Mouse (Mus musculus) megakaryocyte-erythroid progenitor cell, adult 5-6 weeks (primary cell): ENCODE results near the gene Atp2b1. TPM values are rescaled to one million over a fixed set of nuclear protein-coding genes. Genes with fewer than 3 reads are reported as not detected.

Source experiments
- ATAC-seq: replicated peaks from 2 replicates; pipeline ENCODE4 v1.8.0; 2016; ENCODE audit warnings: mild to moderate bottlenecking, inconsistent platforms; ENCODE audit not compliant: severe bottlenecking, poor library complexity, low FRiP score, low TSS enrichment
- total RNA-seq, 2 experiments: library from RNA; stranded (forward) in 1 of 2; stranded (reverse) in 1 of 2; fragments of 200-1000, 215-1000 nt in 1 of 2; fragments of >200 nt in 1 of 2; fragmentation: Nextera tagmentation in 1 of 2; gene quantifications; 2 replicates each; pipeline ENCODE4 v1.2.3; 2014 to 2017

Atp2b1 gene
- total RNA-seq (2014; fragmentation: Nextera tagmentation) (15.8 and 21.1 TPM in 2 replicates), total RNA-seq (2017) (26.7 and 28.9 TPM in 2 replicates)

GRCm38 (mm10) chr10:98913961-98914809 lies at the start of gene Atp2b1:
Gene Atp2b1, plus strand, starts transcription at chr10:98914406.
- ATAC-seq, result peak; percentile 80

- ATAC-seq, result no peak
Measured at GRCm38 (mm10) chr10:98864851-98865250, 49.4 kb upstream of the Atp2b1 start.

DNA sequence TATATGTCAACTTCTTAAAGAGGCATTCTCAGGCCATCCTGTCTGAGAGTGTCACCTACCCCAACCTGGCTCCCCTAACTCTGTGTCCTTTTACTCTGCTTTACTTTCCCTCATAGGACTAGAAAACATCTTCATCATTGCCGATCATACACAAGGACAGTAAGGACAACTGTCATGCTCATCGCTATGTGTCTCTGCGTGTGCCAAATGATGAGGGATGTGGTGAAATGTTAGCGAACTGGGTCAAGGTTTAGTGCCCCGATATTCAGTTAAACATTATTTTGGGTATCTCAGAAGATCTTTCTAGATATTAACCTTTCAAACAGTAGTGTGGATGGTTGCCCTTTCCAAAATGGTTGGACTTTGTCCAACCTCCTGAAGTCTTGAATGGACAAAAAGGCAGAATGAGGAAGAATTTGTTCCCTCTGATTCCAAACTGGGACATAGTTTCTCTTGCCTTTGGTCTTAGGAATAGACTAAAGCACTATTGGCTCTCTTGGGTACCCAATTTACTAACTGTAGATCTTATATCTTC lies 47.3 kb upstream of the Atp2b1 start:
- ATAC-seq, result no peak

GRCm38 (mm10) chr10:98868351-98868908 lies 45.8 kb upstream of the Atp2b1 start:
- no peak for ATAC-seq

GRCm38 (mm10) chr10:98877855-98878254 lies 36.4 kb upstream of the Atp2b1 start:
- ATAC-seq, result peak; percentile 44; the same call in 1 of the 2 replicates

DNA sequence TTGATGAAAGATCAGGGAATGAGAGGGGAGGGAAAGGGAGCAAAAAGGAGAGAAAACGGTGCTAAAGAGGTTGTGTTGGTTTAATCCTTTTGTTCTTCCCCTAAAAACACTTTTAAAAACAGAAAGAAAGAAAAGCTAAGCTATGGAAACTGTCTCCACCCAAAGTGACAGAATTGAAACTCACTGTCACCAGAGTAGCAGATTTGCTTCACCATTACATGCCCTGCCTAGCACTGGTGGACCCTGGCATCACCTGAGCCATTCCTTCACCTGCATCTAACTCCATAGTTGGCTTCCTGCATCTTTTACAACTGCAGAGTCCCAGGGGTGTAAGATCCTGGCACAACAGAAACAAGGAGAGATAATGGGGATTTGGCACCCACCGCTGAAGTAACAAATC lies 35.6 kb upstream of the Atp2b1 start:
- ATAC-seq, result no peak

DNA sequence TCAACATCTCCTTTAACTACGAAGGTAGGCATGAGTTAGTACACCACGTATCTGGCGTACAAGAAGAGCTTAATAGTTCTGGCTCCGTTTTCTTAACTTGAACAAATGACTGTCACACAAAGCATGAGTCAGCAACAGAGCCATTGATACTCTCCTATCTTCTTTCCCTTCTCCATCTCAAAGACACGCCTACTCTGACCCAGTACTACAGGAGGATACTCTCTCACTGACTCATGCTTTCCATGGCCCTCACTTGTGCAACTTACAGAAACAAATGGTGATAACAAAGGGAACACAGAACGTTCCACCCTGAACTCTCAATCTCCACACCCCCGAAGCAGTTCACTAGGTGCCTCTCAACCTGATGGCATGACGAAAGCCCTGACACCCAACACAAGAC lies 34.1 kb upstream of the Atp2b1 start:
- peak; percentile 56 for ATAC-seq

GRCm38 (mm10) chr10:98880711-98881110 lies 33.5 kb upstream of the Atp2b1 start:
- ATAC-seq, result no peak

DNA sequence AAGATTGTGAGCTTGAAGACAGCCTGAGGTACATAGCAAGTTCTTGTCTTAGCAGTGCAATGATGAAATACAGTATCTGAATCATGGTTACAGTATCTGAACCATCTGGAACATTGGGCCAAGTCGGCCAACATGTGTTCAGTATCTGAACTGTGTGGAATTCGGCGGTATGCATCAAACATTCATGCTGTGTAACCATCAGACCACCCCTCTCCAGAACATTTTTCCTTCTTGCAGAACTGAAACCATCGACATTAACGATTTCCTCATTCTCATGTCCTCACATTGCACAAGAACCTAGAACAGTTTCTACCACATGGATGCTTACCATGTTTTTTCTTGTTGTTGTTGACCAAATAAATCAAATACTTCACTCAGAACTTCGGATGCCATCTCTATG lies 32.7 kb upstream of the Atp2b1 start:
- no peak for ATAC-seq

DNA sequence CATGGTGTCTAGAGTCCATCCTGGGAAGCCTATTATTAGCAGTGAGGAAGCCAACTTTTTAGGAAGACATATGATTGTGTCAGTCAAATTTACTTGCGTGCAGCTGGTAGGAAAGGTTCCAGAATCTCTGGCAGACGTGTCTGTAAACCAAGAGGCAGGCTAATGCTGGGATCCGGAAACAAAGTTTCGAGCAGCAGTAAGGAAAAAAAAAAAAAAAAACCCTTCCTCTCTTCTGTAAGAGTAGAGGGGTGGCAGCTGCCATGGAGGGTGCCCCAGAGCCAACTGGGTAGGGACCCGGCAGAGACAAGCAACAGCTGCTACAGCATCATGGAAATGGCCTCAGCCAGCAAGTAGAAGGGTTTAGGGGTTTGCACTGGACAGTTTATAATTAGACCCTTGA lies 31.6 kb upstream of the Atp2b1 start:
- ATAC-seq, result no peak

- ATAC-seq, result no peak
Measured at GRCm38 (mm10) chr10:98884445-98884844, 29.8 kb upstream of the Atp2b1 start.

DNA sequence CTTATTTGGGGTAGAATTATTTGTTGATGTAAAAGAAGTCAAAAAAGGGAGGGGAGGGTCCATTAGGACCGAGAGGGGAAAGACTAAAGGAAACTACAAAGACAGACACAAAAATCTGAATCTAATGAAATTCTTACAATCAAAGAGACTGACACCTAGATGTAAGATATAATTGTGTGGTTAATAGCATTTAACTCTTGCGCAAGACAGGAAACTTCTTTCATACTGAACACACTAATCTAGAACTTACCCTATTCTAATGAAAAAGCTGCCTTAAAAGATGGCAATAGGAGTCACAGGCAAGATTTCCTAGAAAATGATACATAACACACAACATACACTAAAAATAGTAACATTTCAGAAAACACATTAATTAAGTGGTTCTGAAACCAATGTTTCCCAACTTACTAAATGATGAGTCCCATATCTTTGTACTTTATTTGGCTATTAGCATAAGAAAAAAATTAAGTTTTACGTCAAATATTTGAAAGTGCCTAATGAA lies 27.4 kb upstream of the Atp2b1 start:
- ATAC-seq, result no peak

- no peak for ATAC-seq
Measured at GRCm38 (mm10) chr10:98891361-98891760, 22.8 kb upstream of the Atp2b1 start.

GRCm38 (mm10) chr10:98897507-98897906 lies 16.7 kb upstream of the Atp2b1 start:
- no peak for ATAC-seq

GRCm38 (mm10) chr10:98897913-98898748 lies 16.1 kb upstream of the Atp2b1 start:
- no peak for ATAC-seq

DNA sequence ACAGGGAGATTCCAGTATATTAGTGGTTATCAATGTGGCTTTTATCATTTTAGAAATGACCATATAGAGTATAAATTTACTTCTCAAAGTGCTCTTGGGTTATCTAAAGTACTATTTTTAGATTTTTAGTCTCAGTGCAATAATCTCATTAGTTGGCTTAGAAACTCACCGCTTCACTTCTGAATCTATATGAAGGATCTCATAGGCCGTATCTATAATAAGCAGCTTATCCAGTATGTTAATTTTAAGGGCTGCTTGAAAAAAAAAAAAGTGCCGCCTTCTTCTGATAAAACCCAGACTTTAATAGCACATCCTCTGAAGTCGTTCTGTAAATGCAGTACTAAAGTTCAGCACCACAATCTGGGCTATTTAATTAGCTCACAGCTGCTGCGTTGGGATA lies 12.7 kb upstream of the Atp2b1 start:
- 0 out of 2 replicates have a peak, but pooled peaks have one; percentile 36 for ATAC-seq

- peak; percentile 95 for ATAC-seq
Measured at GRCm38 (mm10) chr10:98905987-98906386, 8.2 kb upstream of the Atp2b1 start.

DNA sequence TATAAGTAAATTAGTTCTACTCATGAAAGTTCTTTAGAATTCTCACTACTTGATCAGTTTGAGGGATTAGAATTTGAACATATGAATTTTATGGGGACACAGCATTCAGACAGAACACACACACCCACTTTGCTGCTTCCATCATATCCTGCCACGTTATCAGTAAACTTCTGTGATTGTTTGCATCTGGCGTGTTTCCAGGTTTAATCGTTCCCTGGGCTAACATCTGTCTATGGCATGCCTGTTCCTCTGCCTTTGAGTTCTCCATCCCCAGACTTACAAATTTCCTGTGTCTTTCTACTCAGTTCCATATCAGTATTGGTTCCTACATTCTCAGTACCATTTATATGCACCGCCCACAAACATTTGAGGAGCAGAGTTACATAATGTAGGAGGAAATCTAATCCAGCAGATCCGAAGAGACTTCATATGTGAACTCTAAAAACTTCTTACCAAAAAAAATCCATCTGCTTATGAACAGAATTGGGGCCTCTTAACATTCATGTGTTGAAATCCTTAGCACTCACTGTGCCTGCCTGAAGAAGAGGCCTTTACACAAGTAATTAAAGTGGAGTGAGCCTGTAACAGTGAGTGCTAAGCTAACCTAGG lies 7.2 kb upstream of the Atp2b1 start:
- peak; percentile 62 for ATAC-seq

DNA sequence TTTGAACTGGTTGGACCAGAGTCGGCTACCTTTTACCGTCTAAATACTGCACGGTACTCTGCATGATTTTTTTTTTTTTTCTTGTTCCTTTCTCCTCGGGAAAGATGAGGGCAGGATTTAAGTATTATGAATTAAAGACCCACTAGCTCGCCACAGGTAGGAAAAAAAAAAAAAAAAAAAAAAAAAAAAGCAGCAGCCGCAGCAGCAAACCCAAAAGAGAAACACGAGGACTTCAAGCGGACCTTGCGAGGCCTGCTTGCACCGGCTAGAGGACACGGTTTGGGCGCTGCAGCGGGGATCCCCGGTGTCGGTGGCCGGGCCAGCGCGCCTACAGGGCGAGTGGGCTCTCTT lies 621 bp upstream of the Atp2b1 start:
- no peak for ATAC-seq
